In the genomic region with DNA sequence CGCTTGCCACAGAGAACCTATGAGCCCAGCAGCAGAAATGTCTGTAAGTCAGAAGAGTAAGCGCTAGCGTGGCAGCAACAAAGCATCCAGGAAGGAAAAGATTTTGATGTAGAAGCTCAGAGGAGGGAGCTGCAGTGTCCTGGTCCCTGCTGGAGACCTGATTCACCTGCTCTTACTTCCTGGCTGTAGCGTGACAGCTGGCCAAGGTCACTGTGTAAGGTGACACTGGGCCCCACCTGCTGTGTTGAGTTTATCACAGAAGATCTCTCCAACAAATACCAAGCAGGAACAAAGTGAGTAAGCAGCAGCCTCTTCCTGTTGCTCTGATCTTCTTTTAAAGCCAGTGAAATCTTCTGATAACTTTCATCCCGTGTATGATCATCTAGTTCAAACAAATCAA, we compare ENCODE assay signal across 13 mouse cellular contexts.
"Had no signal": no experiment of that assay in that cellular context is flagged by ENCODE, and none has a peak within 500 bp of the region (broad histone marks: within the 10 kb centered on the region; RNA-seq: fewer than 3 reads in every experiment).

No protein-coding gene starts in this region.

- DNase-seq: gastrocnemius, adult 2 months; gastrocnemius, postnatal 10 days; gastrocnemius, postnatal 25 days; heart, adult 18-20 months; heart, postnatal 14 days; heart, postnatal 36 days; kidney, adult 11 months; kidney, adult 2 months; kidney, postnatal 10 days; kidney, postnatal 25 days; kidney, postnatal 4 days; liver; liver, embryonic 13.5 days had no signal
